Mouse (Mus musculus) heart, adult 2 months (tissue): Measurements from ENCODE around the gene 7530416G11Rik. TPM values are rescaled to one million over a fixed set of nuclear protein-coding genes. Genes with fewer than 3 reads are reported as not detected.

Source experiments
- DNase-seq, 2 experiments: peaks; one replicate each; pipeline ENCODE4 v3.0.0; 2021
- H3K27ac ChIP-seq: fragments of 200-600 bp; 2 replicates; pipeline ENCODE4 v1.8.1; 2022
- H3K27me3 ChIP-seq: fragments of 200-500 bp; 2 replicates; pipeline ENCODE4 v1.6.1; 2012; ENCODE audit warnings: mild to moderate bottlenecking, low read length, inconsistent platforms, mixed read lengths; ENCODE audit not compliant: control insufficient read depth, insufficient read depth
- H3K36me3 ChIP-seq: fragments of 200-500 bp; 2 replicates; pipeline ENCODE4 v1.6.1; 2012; ENCODE audit warnings: low read length, inconsistent platforms; ENCODE audit not compliant: control insufficient read depth, insufficient read depth
- H3K4me1 ChIP-seq: fragments of 200-500 bp; 2 replicates; pipeline ENCODE4 v1.6.1; 2011; ENCODE audit warnings: low read length; ENCODE audit not compliant: control insufficient read depth, insufficient read depth
- H3K4me3 ChIP-seq: fragments of 200-600 bp; 2 replicates; pipeline ENCODE4 v1.8.1; 2022
- H3K79me2 ChIP-seq: fragments of 200-500 bp; replicated peaks from 2 replicates; pipeline ENCODE4 v1.6.1; 2012; ENCODE audit warnings: mild to moderate bottlenecking, inconsistent platforms, low read length, moderate library complexity, mixed read lengths; ENCODE audit not compliant: control insufficient read depth, insufficient read depth
- H3K9ac ChIP-seq: fragments of 200-500 bp; 2 replicates; pipeline ENCODE4 v1.6.1; 2012; ENCODE audit warnings: low read depth, mild to moderate bottlenecking, control low read depth, inconsistent platforms, low read length, mixed read lengths
- CTCF ChIP-seq: fragments of 200-600 bp; IDR thresholded peaks from 2 replicates; pipeline ENCODE4 v1.8.1; 2022; ENCODE audit warnings: antibody characterized with exemption, mild to moderate bottlenecking, moderate library complexity
- EP300 ChIP-seq: fragments of 200-500 bp; IDR thresholded peaks from 2 replicates; pipeline ENCODE4 v1.6.1; 2011; ENCODE audit warnings: low read depth, low read length, control low read depth; ENCODE audit not compliant: insufficient read depth
- POLR2A ChIP-seq: fragments of 200-500 bp; IDR thresholded peaks from 2 replicates; pipeline ENCODE4 v1.6.1; 2011; ENCODE audit warnings: mild to moderate bottlenecking, low read depth, low read length, control low read depth; ENCODE audit not compliant: insufficient read depth
- WGBS: fragments of 180-500 bp; shearing (Covaris S2); methylation state at CpG from one replicate; pipeline ENCODE4 v1.1.7; 2018; 5-methylcytosine and 5-hydroxymethylcytosine counted together
- intact Hi-C: fragments of 180-260 bp; cut with DNase I; formaldehyde crosslinking; loops from one replicate; pipeline ENCODE4 v1.15.1; 2025
- polyA plus RNA-seq: library from polyadenylated mRNA; depleted of rRNA; stranded (reverse); fragments of >200 nt; gene quantifications from 2 replicates; pipeline ENCODE4 v1.2.3, GENCODE M21; 2012
- total RNA-seq, 2 experiments: library from RNA; stranded (reverse); gene quantifications; 2 replicates each; pipeline ENCODE4 v1.2.3; 2021

Gene 7530416G11Rik
- total and polyA plus RNA-seq, 3 experiments, result not detected

GRCm38 (mm10) chr15:85507370-85508014 lies 4.5 kb upstream of the 7530416G11Rik start:
- Histone ChIP-seq H3K36me3 (no peaks in the 10 kb centered on the region), H3K27ac (no peak overlapping the region), H3K4me3 (no peak overlapping the region), H3K4me1 (no peaks in the 10 kb centered on the region), H3K9ac (no peak overlapping the region), H3K79me2 (no peaks in the 10 kb centered on the region), H3K27me3 (no peaks in the 10 kb centered on the region)
- WGBS, result 84% methylated on average over 32 of the region's 32 CpGs
- intact Hi-C loops, result no loop called here
- DNase-seq, result no peak
- TF ChIP-seq CTCF (no peak), EP300 (no peak), POLR2A (no peak)

- Histone ChIP-seq H3K27me3 (no peaks in the 10 kb centered on the region), H3K36me3 (no peaks in the 10 kb centered on the region), H3K9ac (no peak overlapping the region), H3K4me3 (no peak overlapping the region), H3K79me2 (no peaks in the 10 kb centered on the region), H3K4me1 (no peaks in the 10 kb centered on the region), H3K27ac (no peak overlapping the region)
- 54% methylated on average over 1 of the region's 1 CpGs for WGBS
- no peak for TF ChIP-seq EP300
- no peak for TF ChIP-seq CTCF
- TF ChIP-seq POLR2A, result no peak
- no peak for DNase-seq
- intact Hi-C loops, result no loop called here
These were observed 3.7 kb upstream of the 7530416G11Rik start for GRCm38 (mm10) chr15:85506680-85507079.

GRCm38 (mm10) chr15:85505118-85505925 lies 2.3 kb upstream of the 7530416G11Rik start:
- no peak for TF ChIP-seq EP300
- TF ChIP-seq POLR2A, result no peak
- TF ChIP-seq CTCF, result peak; percentile 8; the same call in 1 of the 2 replicates
- H3K79me2 ChIP-seq, result no peaks in the 10 kb centered on the region
- no peak overlapping the region for H3K4me3 ChIP-seq
- intact Hi-C loops, result no loop called here
- peak; percentile 38 to 50 for DNase-seq
- no peaks in the 10 kb centered on the region for H3K4me1 ChIP-seq
- no peaks in the 10 kb centered on the region for H3K27me3 ChIP-seq
- H3K9ac ChIP-seq, result no peak overlapping the region
- no peak overlapping the region for H3K27ac ChIP-seq
- 39% methylated on average over 14 of the region's 14 CpGs for WGBS
- H3K36me3 ChIP-seq, result no peaks in the 10 kb centered on the region

GRCm38 (mm10) chr15:85500267-85500666 lies 2.8 kb downstream of the 7530416G11Rik start:
- H3K27ac ChIP-seq, result no peak overlapping the region
- no peaks in the 10 kb centered on the region for H3K27me3 ChIP-seq
- intact Hi-C loops, result no loop called here
- H3K79me2 ChIP-seq, result no peaks in the 10 kb centered on the region
- no peak overlapping the region for H3K9ac ChIP-seq
- no peak overlapping the region for H3K4me3 ChIP-seq
- H3K4me1 ChIP-seq, result no peaks in the 10 kb centered on the region
- DNase-seq, result no peak
- no peak for TF ChIP-seq POLR2A
- no peak for TF ChIP-seq EP300
- TF ChIP-seq CTCF, result no peak
- H3K36me3 ChIP-seq, result no peaks in the 10 kb centered on the region
- 86% methylated on average over 10 of the region's 10 CpGs for WGBS

- TF ChIP-seq EP300, result no peak
- no peak for TF ChIP-seq CTCF
- TF ChIP-seq POLR2A, result no peak
- WGBS, result 67% methylated on average over 10 of the region's 10 CpGs
- Histone ChIP-seq H3K4me1 (no peaks in the 10 kb centered on the region), H3K27me3 (no peaks in the 10 kb centered on the region), H3K4me3 (no peak overlapping the region), H3K79me2 (no peaks in the 10 kb centered on the region), H3K27ac (no peak overlapping the region), H3K9ac (no peak overlapping the region), H3K36me3 (no peaks in the 10 kb centered on the region)
- no peak for DNase-seq
- intact Hi-C loops, result no loop called here
These were observed 5.0 kb downstream of the 7530416G11Rik start for GRCm38 (mm10) chr15:85497981-85498475.

GRCm38 (mm10) chr15:85497548-85497947 lies 5.5 kb downstream of the 7530416G11Rik start:
- no peaks in the 10 kb centered on the region for H3K27me3 ChIP-seq
- no peak overlapping the region for H3K27ac ChIP-seq
- no peaks in the 10 kb centered on the region for H3K36me3 ChIP-seq
- no peaks in the 10 kb centered on the region for H3K4me1 ChIP-seq
- DNase-seq, result no peak
- H3K9ac ChIP-seq, result no peak overlapping the region
- no peaks in the 10 kb centered on the region for H3K79me2 ChIP-seq
- H3K4me3 ChIP-seq, result no peak overlapping the region
- intact Hi-C loops, result no loop called here
- 75% methylated on average over 4 of the region's 4 CpGs for WGBS
- no peak for TF ChIP-seq EP300
- no peak for TF ChIP-seq POLR2A
- no peak for TF ChIP-seq CTCF
